Mouse (Mus musculus) kidney, adult 2 months (tissue): ENCODE measurements around the gene Ripply3.

Experiments used
- CTCF ChIP-seq: fragments of 200-500 bp; conservative IDR thresholded peaks from 2 replicates; pipeline ENCODE4 v1.5.1; 2011; ENCODE audit warnings: low read depth, mild to moderate bottlenecking, control low read depth, low read length, moderate library complexity, mixed read lengths; ENCODE audit not compliant: insufficient read depth, insufficient read length
- POLR2A ChIP-seq: fragments of 200-500 bp; IDR thresholded peaks from one replicate; pipeline ENCODE4 v1.6.1; 2011; ENCODE audit warnings: low read depth, low read length, control low read depth

- peak; percentile 79 for TF ChIP-seq CTCF
- TF ChIP-seq POLR2A, result peak; percentile 34
Measured at GRCm38 (mm10) chr16:94313229-94314030, 14.8 kb upstream of the Ripply3 start, which contains the start of gene Hlcs.
